Mouse (Mus musculus): Measurements from ENCODE around the gene Trpv2.

- no peak for TF ChIP-seq CTCF (conservative IDR thresholded peaks at IDR 0.05; ENCODE audit: insufficient read depth, insufficient read length, low read depth, low read length)
- no peak for TF ChIP-seq POLR2A (IDR thresholded peaks at IDR 0.05; ENCODE audit: low read depth, low read length)
Observed at GRCm38 (mm10) chr11:62538321-62539088, 35.8 kb upstream of the Trpv2 start.
